Mouse (Mus musculus) liver, embryonic 14.5 days (tissue): Measurements from ENCODE around the gene Syngr4.

Source experiments
- CTCF ChIP-seq: IDR thresholded peaks from 2 replicates; pipeline ENCODE4 v1.5.1; 2016; ENCODE audit warnings: antibody characterized with exemption, low read depth, control low read depth
- EP300 ChIP-seq: IDR thresholded peaks from 2 replicates; pipeline ENCODE4 v1.6.1; 2016; ENCODE audit warnings: antibody characterized with exemption, low read depth

- TF ChIP-seq CTCF, result no peak
- TF ChIP-seq EP300, result no peak
These were observed 32.2 kb upstream of the Syngr4 start for GRCm38 (mm10) chr7:45928626-45929295.
